In genomic region chr4:123669696-123670095, GRCm38 (mm10) we compare ENCODE assay signal across 24 mouse cellular contexts. TPM values are rescaled to one million over a fixed set of nuclear protein-coding genes. Genes with fewer than 3 reads are reported as not detected.
DNase-seq lines count a peak whose midpoint lies in the region; ATAC-seq and TF ChIP-seq lines count a peak whose summit lies in the region.
"Had no signal": no experiment of that assay in that cellular context is flagged by ENCODE, and none has a peak within 500 bp of the region (broad histone marks: within the 10 kb centered on the region; RNA-seq: fewer than 3 reads in every experiment).

No protein-coding gene starts in this region.

- 65% methylated on average over 6 of the region's 6 CpGs for WGBS in heart, embryonic 13.5 days

- no peak for TF ChIP-seq CTCF in left cerebral cortex, adult 2 months (IDR thresholded peaks at IDR 0.05)

- intact Hi-C loops in left cerebral cortex, adult 2 months (cut with DNase I): loop anchor here (5.0 kb wide), 1 partner anchor 362 kb away; no protein-coding TSS in a partner anchor

- H3K27me3 ChIP-seq in heart, embryonic 13.5 days (replicated peaks): no peaks in the 10 kb centered on the region
- H3K27me3 ChIP-seq: forebrain, embryonic 12.5 days; intestine, embryonic 15.5 days; midbrain, embryonic 15.5 days had no signal

- H3K36me3 ChIP-seq in heart, embryonic 13.5 days: peaks cover 10% of the 10 kb centered on the region
- H3K36me3 ChIP-seq: intestine, embryonic 15.5 days; midbrain, embryonic 15.5 days had no signal

- H3K4me3 ChIP-seq in heart, embryonic 13.5 days: no peak overlapping the region
- H3K4me3 ChIP-seq in left cerebral cortex, adult 2 months: no peak overlapping the region
- H3K4me3 ChIP-seq: forebrain, embryonic 12.5 days; intestine, embryonic 15.5 days; midbrain, embryonic 15.5 days had no signal

- no peak overlapping the region for H3K9ac ChIP-seq in heart, embryonic 13.5 days
- H3K9ac ChIP-seq: forebrain, embryonic 12.5 days; hindbrain, embryonic 14.5 days; intestine, embryonic 15.5 days; midbrain, embryonic 15.5 days had no signal

- H3K4me1 ChIP-seq in heart, embryonic 13.5 days: peaks cover 35% of the 10 kb centered on the region

- no peaks in the 10 kb centered on the region for H3K9me3 ChIP-seq in heart, embryonic 13.5 days
- H3K9me3 ChIP-seq: forebrain, embryonic 12.5 days; intestine, embryonic 15.5 days; midbrain, embryonic 15.5 days had no signal

- no peak for DNase-seq in heart, adult 8-10 months (ENCODE audit: low spot score)
- DNase-seq in left cerebral cortex, adult 2 months (ENCODE audit: extremely low spot score in 1 of 2, low spot score in 2 of 2): no peak
- no peak for DNase-seq in left cerebral cortex, adult 9 months (ENCODE audit: low spot score in 2 of 2)
- DNase-seq in right cerebral cortex, adult 2 months (ENCODE audit: low spot score in 2 of 2): peak; percentile 15 to 40
- no peak for DNase-seq in right cerebral cortex, postnatal 25 days
- DNase-seq in brain, adult 2 months (ENCODE audit: low read depth, low spot score): peak; percentile 38
- no peak for DNase-seq in adrenal gland, postnatal 14 days
- DNase-seq: adrenal gland, postnatal 36 days; cerebellum, adult 11-12 months; cerebellum, postnatal 14 days; gastrocnemius, postnatal 10 days; kidney, adult 8-10 months; kidney, postnatal 25 days; liver; lung, postnatal 14 days; right cerebral cortex, adult 18-20 months; spleen, adult 18-20 months had no signal

- H3K4me2 ChIP-seq in heart, embryonic 13.5 days: no peak overlapping the region
- H3K4me2 ChIP-seq: forebrain, embryonic 12.5 days; heart, embryonic 11.5 days; hindbrain, embryonic 14.5 days; intestine, embryonic 15.5 days had no signal

- ATAC-seq in heart, embryonic 13.5 days (ENCODE audit: extremely low read depth, insufficient number of reproducible peaks, low FRiP score, low TSS enrichment): no peak
- ATAC-seq: CD4-positive, CD25-positive, alpha-beta regulatory T cell, adult 4 months; intestine, embryonic 15.5 days; midbrain, embryonic 15.5 days had no signal

- peak overlapping the region; percentile 14; the same call in 1 of the 2 replicates for H3K27ac ChIP-seq in heart, embryonic 13.5 days (replicated peaks)
- H3K27ac ChIP-seq in left cerebral cortex, adult 2 months: peak overlapping the region; percentile 66
- H3K27ac ChIP-seq: hindbrain, embryonic 14.5 days; intestine, embryonic 15.5 days had no signal

RNA-seq across cellular contexts. Expression of gene Macf1, which starts 14.5 kb away (rescaled TPM):
- polyA plus RNA-seq in heart, embryonic 13.5 days (2015; fragmentation: Nextera tagmentation; extraction: Ambion mirVana): 43.7 and 44.6 TPM in 2 replicates
- 100 to 1,000 TPM; 223 to 243 (median 241) TPM for total RNA-seq in heart, adult 8-10 months (2022)
- total RNA-seq in left cerebral cortex, adult 2 months (2021): 100 to 1,000 TPM; 242 to 255 TPM
- total RNA-seq in adrenal gland, postnatal 14 days (2021): 193 and 200 TPM in 2 replicates

RNA-seq across cellular contexts. Expression of gene Ndufs5, which starts 48.3 kb away (rescaled TPM):
- polyA plus RNA-seq in heart, embryonic 13.5 days (2015; fragmentation: Nextera tagmentation; extraction: Ambion mirVana): 423 and 513 TPM in 2 replicates
- 100 to 1,000 TPM; 391 to 483 (median 438) TPM for total RNA-seq in heart, adult 8-10 months (2022)
- 100 to 1,000 TPM; 184 to 196 TPM for total RNA-seq in left cerebral cortex, adult 2 months (2021)
- total RNA-seq in adrenal gland, postnatal 14 days (2021): 317 and 335 TPM in 2 replicates

Comparison
In these comparisons a context has a peak if more than half of its experiments do, and no peak if none do; other contexts are left out.
1. DNase-seq: peak in right cerebral cortex, adult 2 months (2 of 2) and brain, adult 2 months (single experiment); none in heart, adult 8-10 months (single experiment), left cerebral cortex, adult 2 months (0 of 2), left cerebral cortex, adult 9 months (0 of 2), right cerebral cortex, postnatal 25 days (single experiment) and adrenal gland, postnatal 14 days (single experiment).